Mouse (Mus musculus) kidney, adult 2 months (tissue): ENCODE results near the gene Fbxl20. TPM values are rescaled to one million over a fixed set of nuclear protein-coding genes. Genes with fewer than 3 reads are reported as not detected.

Experiments used
- DNase-seq: peaks from one replicate; pipeline ENCODE4 v3.0.0; 2021
- H3K27ac ChIP-seq: fragments of 200-500 bp; 2 replicates; pipeline ENCODE4 v1.5.1; 2012; ENCODE audit warnings: low read depth, low read length, control low read depth, inconsistent platforms; ENCODE audit not compliant: insufficient read depth
- H3K27me3 ChIP-seq: fragments of 200-500 bp; replicated peaks from 2 replicates; pipeline ENCODE4 v1.6.1; 2012; ENCODE audit warnings: mild to moderate bottlenecking, moderate library complexity, low read length, inconsistent platforms; ENCODE audit not compliant: control insufficient read depth, insufficient read depth
- H3K36me3 ChIP-seq: fragments of 200-500 bp; 2 replicates; pipeline ENCODE4 v1.6.1; 2012; ENCODE audit warnings: mild to moderate bottlenecking, moderate library complexity, low read length, inconsistent platforms; ENCODE audit not compliant: control insufficient read depth, insufficient read depth
- H3K4me1 ChIP-seq: fragments of 200-500 bp; 2 replicates; pipeline ENCODE4 v1.6.1; 2011; ENCODE audit warnings: low read length; ENCODE audit not compliant: control insufficient read depth, insufficient read depth
- H3K4me3 ChIP-seq: fragments of 200-500 bp; 2 replicates; pipeline ENCODE4 v1.5.1; 2011; ENCODE audit warnings: mild to moderate bottlenecking, low read depth, low read length, control low read depth; ENCODE audit not compliant: insufficient read depth
- CTCF ChIP-seq: fragments of 200-500 bp; conservative IDR thresholded peaks from 2 replicates; pipeline ENCODE4 v1.5.1; 2011; ENCODE audit warnings: low read depth, mild to moderate bottlenecking, control low read depth, low read length, moderate library complexity, mixed read lengths; ENCODE audit not compliant: insufficient read depth, insufficient read length
- POLR2A ChIP-seq: fragments of 200-500 bp; IDR thresholded peaks from one replicate; pipeline ENCODE4 v1.6.1; 2011; ENCODE audit warnings: low read depth, low read length, control low read depth
- WGBS: fragments of 180-500 bp; shearing (Covaris S2); methylation state at CpG from one replicate; pipeline ENCODE4 v1.1.7; 2018; 5-methylcytosine and 5-hydroxymethylcytosine counted together
- polyA plus RNA-seq: library from polyadenylated mRNA; depleted of rRNA; stranded (reverse); fragments of >200 nt; gene quantifications from 2 replicates; pipeline ENCODE4 v1.2.3, GENCODE M21; 2012

Fbxl20 gene
- polyA plus RNA-seq, 1 experiment, result 15.3 TPM

GRCm38 (mm10) chr11:98155094-98155493 is 4.9 kb upstream of the Fbxl20 start:
- H3K4me1 ChIP-seq, result no peaks in the 10 kb centered on the region
- no peak for TF ChIP-seq CTCF
- H3K27me3 ChIP-seq, result no peaks in the 10 kb centered on the region
- H3K27ac ChIP-seq, result no peak overlapping the region
- DNase-seq, result no peak
- 82% methylated on average over 6 of the region's 6 CpGs for WGBS
- H3K4me3 ChIP-seq, result no peak overlapping the region
- peaks cover 5% of the 10 kb centered on the region; the same call in 1 of the 2 replicates for H3K36me3 ChIP-seq

DNA sequence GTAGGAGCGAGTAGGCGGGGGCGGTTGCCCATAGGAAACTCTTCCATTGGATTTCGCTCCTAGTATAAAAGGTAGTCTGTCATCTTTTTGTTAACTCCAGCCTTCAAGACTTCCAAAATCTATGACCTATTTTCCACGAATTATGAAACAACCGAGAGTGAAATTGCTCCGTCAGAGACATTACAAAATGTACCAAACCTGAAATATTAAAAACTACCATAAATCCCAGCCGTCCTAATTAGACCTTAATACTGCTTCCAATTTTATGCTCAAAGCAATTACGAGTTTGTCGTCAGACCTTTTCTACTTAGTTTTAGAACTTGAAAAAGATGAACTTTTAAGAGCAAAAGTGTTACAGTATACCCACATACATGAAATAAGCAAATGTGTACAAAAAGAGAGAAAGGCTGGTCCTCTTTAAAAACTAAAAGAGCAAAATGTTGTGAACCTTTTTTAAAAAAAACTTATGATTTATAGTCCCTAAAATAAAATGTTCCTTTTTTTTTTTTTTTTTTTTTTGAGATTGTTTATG is 488 bp upstream of the Fbxl20 start:
- TF ChIP-seq CTCF, result no peak
- TF ChIP-seq POLR2A, result no peak
- no peak overlapping the region for H3K4me3 ChIP-seq
- WGBS, result 7% methylated on average over 10 of the region's 10 CpGs

DNA sequence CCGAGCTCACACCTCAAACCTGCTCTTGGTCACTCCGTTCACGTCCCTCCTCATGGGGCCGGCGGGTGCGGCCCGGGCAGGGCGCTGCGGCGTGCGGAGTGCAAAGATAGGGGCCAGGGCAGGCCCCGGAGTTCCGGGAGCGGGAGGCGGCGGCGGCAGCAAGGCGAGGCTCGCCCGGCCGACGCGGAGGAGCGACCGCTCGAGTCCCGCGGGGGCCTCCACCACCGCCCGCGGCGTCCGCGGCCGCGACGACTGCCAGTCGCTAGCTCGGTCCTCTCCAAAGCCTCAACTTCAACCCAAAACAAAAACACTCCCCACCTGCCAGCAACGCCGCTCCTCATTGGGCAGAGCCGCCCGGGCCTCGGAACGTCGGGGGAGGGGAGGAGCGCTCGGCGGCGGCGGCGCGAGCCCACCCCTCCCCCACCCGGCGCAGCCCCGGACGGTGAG is 876 bp downstream of the Fbxl20 start:
- H3K27ac ChIP-seq, result peak overlapping the region; percentile 87
- no peaks in the 10 kb centered on the region for H3K36me3 ChIP-seq
- H3K27me3 ChIP-seq, result no peaks in the 10 kb centered on the region
- WGBS, result under 1% methylated on average over 55 of the region's 57 CpGs
- no peaks in the 10 kb centered on the region; the same call in 1 of the 2 replicates for H3K4me1 ChIP-seq
- no peak for TF ChIP-seq POLR2A
- peak; percentile 96 for DNase-seq
- peak overlapping the region; percentile 73 for H3K4me3 ChIP-seq

More for the DNA sequence above, 488 bp upstream of the Fbxl20 start:
- Histone ChIP-seq H3K4me1 (no peaks in the 10 kb centered on the region; the same call in 1 of the 2 replicates), H3K27me3 (no peaks in the 10 kb centered on the region), H3K27ac (no peak overlapping the region), H3K36me3 (peaks cover 2% of the 10 kb centered on the region; the same call in 1 of the 2 replicates)
- DNase-seq, result no peak

GRCm38 (mm10) chr11:98148551-98149301 is 1.5 kb downstream of the Fbxl20 start:
- WGBS, result 2% methylated on average over 43 of the region's 45 CpGs
- no peaks in the 10 kb centered on the region; the same call in 1 of the 2 replicates for H3K4me1 ChIP-seq
- peak; percentile 43 for DNase-seq
- H3K4me3 ChIP-seq, result peak overlapping the region; percentile 73
- H3K27me3 ChIP-seq, result no peaks in the 10 kb centered on the region
- peak overlapping the region; percentile 79 for H3K27ac ChIP-seq
- no peak for TF ChIP-seq POLR2A
- TF ChIP-seq CTCF, result no peak
- H3K36me3 ChIP-seq, result no peaks in the 10 kb centered on the region

DNA sequence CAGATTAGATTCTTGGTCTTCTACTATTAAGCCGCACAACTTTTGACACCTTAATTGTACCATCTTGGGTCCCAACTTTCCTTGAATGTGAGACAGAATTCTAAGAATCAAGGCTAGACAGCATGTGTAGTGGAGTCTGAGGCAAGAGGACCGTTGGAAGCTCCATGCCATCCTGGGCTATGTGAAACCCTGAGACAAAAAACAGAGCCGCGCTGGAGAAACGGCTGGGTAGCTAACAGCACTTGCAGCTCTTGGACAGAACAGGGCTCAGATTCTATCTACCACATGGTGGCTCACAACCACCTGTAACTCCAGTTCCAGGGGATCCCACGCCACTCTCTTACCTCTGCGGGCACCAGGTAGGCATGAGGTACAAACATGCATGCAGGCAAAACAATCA is 4.3 kb downstream of the Fbxl20 start:
- Histone ChIP-seq H3K27ac (no peak overlapping the region), H3K4me3 (no peak overlapping the region), H3K27me3 (no peaks in the 10 kb centered on the region), H3K36me3 (no peaks in the 10 kb centered on the region), H3K4me1 (no peaks in the 10 kb centered on the region; the same call in 1 of the 2 replicates)
- DNase-seq, result no peak
- TF ChIP-seq CTCF, result no peak
- no peak for TF ChIP-seq POLR2A
- WGBS, result 77% methylated on average over 7 of the region's 7 CpGs

DNA sequence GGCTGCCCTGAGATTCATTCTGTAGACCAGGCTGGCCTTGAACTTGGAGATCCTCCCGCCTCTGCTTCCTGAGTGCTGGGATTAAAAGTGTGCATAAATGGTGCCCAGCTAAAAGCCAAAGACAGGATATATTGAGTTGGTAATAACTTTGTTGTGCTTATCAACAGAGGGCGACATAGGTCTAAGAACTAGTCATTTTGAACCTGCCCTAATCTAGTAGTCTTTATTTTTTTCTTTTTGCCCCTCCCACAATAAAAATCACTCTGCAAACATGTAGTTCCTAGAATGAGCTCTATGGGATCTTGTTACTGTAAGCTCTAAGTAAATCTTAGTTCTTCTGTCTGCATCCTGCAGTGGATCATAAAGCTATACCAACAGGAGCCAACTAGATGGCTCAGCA is 7.7 kb downstream of the Fbxl20 start:
- Histone ChIP-seq H3K4me1 (peaks cover 4% of the 10 kb centered on the region; the same call in 1 of the 2 replicates), H3K27me3 (no peaks in the 10 kb centered on the region), H3K36me3 (no peaks in the 10 kb centered on the region), H3K27ac (no peak overlapping the region), H3K4me3 (no peak overlapping the region)
- WGBS, result 92% methylated on average over 2 of the region's 2 CpGs
- TF ChIP-seq POLR2A, result no peak
- TF ChIP-seq CTCF, result no peak
- no peak for DNase-seq

GRCm38 (mm10) chr11:98138894-98139293 is 11.3 kb downstream of the Fbxl20 start:
- DNase-seq, result no peak
- H3K27me3 ChIP-seq, result no peaks in the 10 kb centered on the region
- no peaks in the 10 kb centered on the region; the same call in 1 of the 2 replicates for H3K36me3 ChIP-seq
- no peak for TF ChIP-seq CTCF
- no peak for TF ChIP-seq POLR2A
- H3K4me1 ChIP-seq, result peaks cover 4% of the 10 kb centered on the region; the same call in 1 of the 2 replicates
- H3K4me3 ChIP-seq, result no peak overlapping the region
- H3K27ac ChIP-seq, result no peak overlapping the region
- WGBS, result 61% methylated on average over 7 of the region's 7 CpGs
